Mouse (Mus musculus) kidney, adult 18-20 months (tissue): Measurements from ENCODE around the gene Tmem95.

Experiments used
- DNase-seq: peaks from one replicate; pipeline ENCODE4 v3.0.0; 2021

Tmem95 gene

DNA sequence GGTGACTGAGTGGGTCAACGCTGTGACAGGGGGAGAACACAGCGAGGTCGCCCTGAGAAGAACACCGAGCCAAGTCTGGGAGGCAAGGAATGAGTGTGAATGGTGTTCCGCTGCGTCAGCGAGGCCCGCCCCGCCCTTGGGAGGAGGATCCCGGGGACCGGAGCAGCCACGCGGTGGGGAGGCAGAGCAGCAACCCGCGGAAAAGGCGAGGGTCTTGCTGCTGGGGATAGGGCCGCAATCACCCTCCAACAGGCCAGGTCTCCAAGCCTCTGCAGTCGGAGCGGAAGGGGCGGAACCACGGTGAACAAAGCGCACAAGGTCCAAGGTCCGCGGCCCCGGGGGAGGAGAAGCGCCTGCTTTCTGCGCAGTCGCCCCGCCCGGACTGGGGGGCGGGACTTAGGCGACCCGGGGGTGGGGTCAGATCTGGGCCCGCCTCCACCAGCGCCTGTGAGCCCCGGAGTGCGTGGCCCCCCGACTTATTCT lies 31.6 kb downstream of the Tmem95 start, which contains the start of gene Plscr3:
Plscr3 (plus strand) TSS at position 179 of the 483 bp plus-strand sequence.
- peak; percentile 95 for DNase-seq

GRCm38 (mm10) chr11:69838714-69839104 lies 39.1 kb downstream of the Tmem95 start:
- no peak for DNase-seq

DNA sequence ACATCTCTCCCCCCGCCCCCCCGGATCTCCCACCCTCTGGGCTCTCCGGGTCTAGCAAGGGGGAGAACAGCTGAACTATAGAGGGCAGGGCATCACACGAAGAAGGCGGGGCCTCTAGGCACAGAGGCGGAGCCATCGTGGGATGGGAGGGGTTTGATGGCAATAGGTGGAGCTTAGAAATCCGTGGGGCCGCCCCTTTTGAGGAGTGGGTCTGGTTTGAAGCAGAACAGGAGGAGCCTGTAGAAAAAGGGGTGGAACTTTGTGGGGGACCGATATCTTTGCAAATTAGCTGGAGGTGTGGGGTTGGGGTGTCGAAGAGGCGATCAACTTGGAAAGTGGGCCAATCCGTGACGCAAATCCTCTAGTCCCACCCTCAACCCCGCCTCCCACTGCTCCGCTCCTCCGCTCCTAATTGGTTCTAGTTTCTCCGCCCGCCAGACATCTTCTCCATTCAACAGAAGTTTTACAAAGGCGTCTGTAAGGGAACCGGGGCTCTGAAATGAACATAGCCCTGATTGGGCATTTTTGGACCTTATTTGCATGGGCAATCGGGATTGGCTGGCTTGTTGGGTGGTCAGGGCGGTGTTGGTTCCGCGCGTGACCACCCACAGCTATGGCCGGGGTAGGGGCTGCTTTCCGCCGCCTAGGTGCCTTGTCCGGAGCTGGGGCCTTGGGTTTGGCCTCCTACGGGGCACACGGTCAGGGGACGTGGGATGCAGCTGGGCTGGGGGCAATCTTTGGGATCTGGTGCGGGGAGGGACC lies 39.7 kb downstream of the Tmem95 start, which contains the start of gene Tmem256:
Tmem256 (plus strand) TSS at position 563 of the 762 bp plus-strand sequence.
- peak; percentile 95 for DNase-seq

GRCm38 (mm10) chr11:69837604-69837951 lies 40.2 kb downstream of the Tmem95 start, which contains the start of gene Nlgn2:
Gene Nlgn2 (minus strand): TSS chr11:69837784.
- no peak for DNase-seq

DNA sequence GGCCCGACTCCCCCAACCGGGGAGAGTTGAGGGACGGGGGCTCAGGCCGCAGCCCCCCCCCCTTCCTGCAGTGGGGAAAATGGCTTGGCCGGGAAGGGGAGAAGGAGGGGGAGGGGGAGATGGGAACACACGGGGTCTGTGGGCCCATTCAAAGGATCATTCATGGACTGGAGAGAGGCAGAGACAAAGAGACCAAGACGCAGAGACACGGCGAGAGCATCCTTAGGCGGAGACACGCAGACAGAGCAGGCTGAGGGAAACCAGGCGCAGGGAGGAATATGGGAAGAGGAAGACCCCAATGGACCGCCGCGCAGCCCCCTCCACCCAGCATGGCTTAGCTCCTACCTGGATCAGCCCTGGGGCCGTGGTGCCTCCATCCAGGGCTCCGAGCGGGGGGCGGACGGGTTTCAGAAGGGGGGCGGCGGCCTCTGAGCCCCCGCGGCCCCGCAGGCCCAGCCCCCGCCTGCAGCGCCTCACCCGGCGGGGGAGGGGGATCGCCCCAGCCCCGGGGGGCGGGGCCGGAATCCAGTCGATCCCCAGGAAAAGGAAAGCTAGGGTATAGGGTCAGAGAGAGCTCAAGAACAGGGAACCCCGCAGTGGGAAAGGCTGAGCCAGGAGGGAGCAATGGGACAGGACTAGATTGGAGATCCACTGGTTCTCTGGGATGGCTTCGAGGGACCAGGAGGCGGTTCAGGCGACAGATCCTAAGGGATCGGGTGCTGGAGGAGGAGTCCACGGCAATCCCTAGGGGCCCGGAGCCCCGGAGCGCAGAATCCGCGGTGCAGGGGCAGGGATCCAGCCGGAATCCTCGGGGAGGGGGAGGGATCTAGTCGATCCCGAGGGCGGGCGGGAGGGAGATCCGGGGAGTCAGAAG lies 40.9 kb downstream of the Tmem95 start:
- no peak for DNase-seq

DNA sequence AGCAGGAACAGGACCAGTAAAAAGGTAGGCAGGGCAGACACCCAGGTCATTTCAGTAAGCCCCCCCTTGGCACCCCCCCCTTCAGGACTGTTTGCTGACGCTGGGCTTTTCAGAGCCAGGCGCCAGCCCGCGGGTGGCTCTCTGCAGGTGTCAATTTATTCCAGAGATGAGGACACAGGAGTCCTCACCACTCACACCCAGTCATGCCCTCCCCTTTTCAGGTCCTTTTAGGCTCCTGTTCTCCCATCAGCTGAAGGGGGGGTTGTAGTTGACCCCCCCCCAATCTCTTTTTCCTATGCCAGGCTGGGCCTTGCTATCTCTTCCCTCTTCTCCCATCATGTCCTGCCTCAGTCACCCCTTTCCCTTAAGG lies 41.9 kb downstream of the Tmem95 start:
- DNase-seq, result no peak

GRCm38 (mm10) chr11:69835326-69835965 lies 42.4 kb downstream of the Tmem95 start:
- no peak for DNase-seq

DNA sequence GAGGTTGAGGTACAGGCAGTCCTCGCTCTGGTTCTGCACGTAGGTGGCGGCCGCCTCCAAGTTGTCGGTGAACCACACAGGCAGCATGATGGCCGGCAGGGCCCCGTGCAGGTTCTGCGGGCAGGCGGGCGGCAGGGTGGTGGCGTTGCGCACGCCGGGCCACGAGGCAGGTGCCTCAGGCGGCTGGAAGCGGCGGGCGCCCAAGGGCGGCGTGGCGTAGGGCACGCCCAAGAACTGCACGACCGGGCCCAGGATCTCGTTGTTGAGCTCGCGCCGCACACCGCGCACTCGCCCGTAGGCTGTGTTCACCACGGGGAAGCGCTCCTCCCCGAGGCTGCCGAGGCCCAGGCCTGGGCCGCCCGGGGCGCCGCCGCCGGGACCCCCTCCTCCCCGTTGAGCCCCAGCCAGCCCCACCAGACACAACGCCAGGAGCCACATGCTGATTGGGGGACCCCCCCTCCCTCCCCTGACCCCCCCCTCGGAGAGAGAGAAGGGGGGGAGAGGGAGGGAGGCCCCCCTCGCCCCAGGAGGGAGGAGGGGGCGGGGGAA lies 43.7 kb downstream of the Tmem95 start:
- peak; percentile 49 for DNase-seq

GRCm38 (mm10) chr11:69833554-69833953 lies 44.3 kb downstream of the Tmem95 start:
- no peak for DNase-seq

DNA sequence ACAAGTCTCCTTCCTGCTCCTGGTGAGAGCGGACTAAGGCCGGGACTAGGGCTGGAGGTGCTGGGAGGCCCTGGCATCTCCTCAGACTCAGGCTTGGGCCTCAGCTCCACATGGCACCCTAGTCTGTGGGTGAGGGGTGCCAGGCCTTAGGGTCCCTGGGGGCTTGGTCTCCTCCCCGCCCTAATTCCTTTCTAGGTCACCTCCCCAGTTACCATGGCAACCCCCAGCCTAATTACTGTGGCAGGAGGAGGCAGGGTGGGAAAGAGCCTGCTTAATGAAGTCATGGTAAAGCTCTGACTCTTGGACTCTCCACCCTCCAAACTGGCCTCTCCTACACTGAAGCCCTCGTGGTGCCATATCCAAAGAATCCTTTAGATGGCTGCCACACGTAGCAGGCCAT lies 49.0 kb downstream of the Tmem95 start:
- DNase-seq, result no peak
